Mouse (Mus musculus) embryo, embryonic 9.5 days (tissue): ENCODE measurements around the gene Syt2.

Source experiments
- DNase-seq: peaks from one replicate; pipeline ENCODE4 v3.0.0-alpha.2; 2017; ENCODE audit errors: extremely low spot score

Syt2 gene

GRCm38 (mm10) chr1:134704396-134705306 lies 58.2 kb downstream of the Syt2 start:
- DNase-seq = peak; percentile 56

GRCm38 (mm10) chr1:134706549-134706948 lies 60.1 kb downstream of the Syt2 start:
- DNase-seq = no peak

- no peak for DNase-seq
These were observed 61.0 kb downstream of the Syt2 start for GRCm38 (mm10) chr1:134707516-134707915.

GRCm38 (mm10) chr1:134708274-134708673 lies 61.8 kb downstream of the Syt2 start:
- DNase-seq = no peak

- DNase-seq = peak; percentile 72
These were observed 62.4 kb downstream of the Syt2 start for GRCm38 (mm10) chr1:134708801-134709385.

GRCm38 (mm10) chr1:134709411-134710306 lies 63.2 kb downstream of the Syt2 start:
- no peak for DNase-seq

GRCm38 (mm10) chr1:134711061-134711460 lies 64.6 kb downstream of the Syt2 start:
- no peak for DNase-seq

GRCm38 (mm10) chr1:134711653-134712052 lies 65.2 kb downstream of the Syt2 start:
- DNase-seq = no peak

- no peak for DNase-seq
These were observed 66.4 kb downstream of the Syt2 start for GRCm38 (mm10) chr1:134712781-134713299.

- DNase-seq = peak; percentile 53
These were observed 67.0 kb downstream of the Syt2 start for GRCm38 (mm10) chr1:134713421-134713969.

GRCm38 (mm10) chr1:134714166-134714565 lies 67.7 kb downstream of the Syt2 start:
- no peak for DNase-seq

- no peak for DNase-seq
These were observed 68.6 kb downstream of the Syt2 start for GRCm38 (mm10) chr1:134715092-134715491.

GRCm38 (mm10) chr1:134719718-134720304 lies 73.3 kb downstream of the Syt2 start:
- DNase-seq = no peak

GRCm38 (mm10) chr1:134721486-134721885 lies 75.0 kb downstream of the Syt2 start:
- DNase-seq = no peak

GRCm38 (mm10) chr1:134722891-134723290 lies 76.4 kb downstream of the Syt2 start:
- DNase-seq = no peak

GRCm38 (mm10) chr1:134725276-134725675 lies 78.8 kb downstream of the Syt2 start:
- DNase-seq = no peak

GRCm38 (mm10) chr1:134726480-134726879 lies 80.0 kb downstream of the Syt2 start:
- no peak for DNase-seq

GRCm38 (mm10) chr1:134727256-134727655 lies 80.8 kb downstream of the Syt2 start:
- DNase-seq = no peak

- DNase-seq = no peak
These were observed 87.2 kb downstream of the Syt2 start for GRCm38 (mm10) chr1:134733659-134734058.

GRCm38 (mm10) chr1:134737463-134737862 lies 91.0 kb downstream of the Syt2 start:
- DNase-seq = no peak

- peak; percentile 29 for DNase-seq
These were observed 95.0 kb downstream of the Syt2 start for GRCm38 (mm10) chr1:134741433-134741832.
